Mouse (Mus musculus) T-cell, adult 66 days (primary cell): ENCODE results near the gene Rnf38. TPM values are rescaled to one million over a fixed set of nuclear protein-coding genes. Genes with fewer than 3 reads are reported as not detected.

Experiments
- total RNA-seq, 2 experiments: library from RNA; stranded (reverse); gene quantifications; 3 replicates in 1 of 2; 4 replicates in 1 of 2; pipeline ENCODE4 v1.2.4; 2023

The Rnf38 gene
- 100 to 1,000 TPM; 160 to 168 TPM for total RNA-seq

GRCm38 (mm10) chr4:44233713-44234003, at the start of gene Rnf38:
Gene Rnf38, minus strand, starts transcription at chr4:44233789.

DNA sequence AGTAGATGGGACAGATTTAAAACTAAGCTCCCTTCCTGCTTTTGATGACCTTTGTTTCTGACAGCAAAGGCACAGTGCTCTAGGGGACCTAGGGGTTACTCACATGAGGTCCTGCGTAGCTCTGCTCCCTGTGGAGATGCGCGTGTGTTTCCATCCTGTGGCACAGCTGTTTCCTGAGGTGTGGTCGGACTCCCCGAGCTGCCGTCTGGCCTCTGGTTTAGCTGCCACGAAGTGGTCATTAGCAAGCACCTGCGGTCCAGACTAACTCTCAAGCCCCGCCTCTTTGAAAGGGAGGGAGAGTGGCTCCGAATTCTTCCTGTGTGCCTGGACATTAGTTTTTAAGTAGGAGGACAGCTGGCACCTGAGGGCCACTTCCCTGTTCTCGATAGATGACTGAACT, 149.6 kb downstream of the Rnf38 start, which contains the start of gene Gne:
Gene Gne (minus strand): TSS at position 233 of the 400 bp plus-strand sequence.

Other genes starting within 250 kb of the Rnf38 start
- 100 to 1,000 TPM; 129 to 131 TPM for gene Clta, start 229.3 kb downstream of the Rnf38 start, total RNA-seq
- gene Gne, start 149.6 kb downstream of the Rnf38 start, total RNA-seq, result 10 to 100 TPM; 42.5 to 58.4 TPM
- under 1 TPM; 0.24 to 0.73 TPM for gene Melk, start 67.1 kb upstream of the Rnf38 start, total RNA-seq